ENCODE assay signal across 8 mouse cellular contexts in genomic region chr1:33813495-33813867, GRCm38 (mm10). TPM values are rescaled to one million over a fixed set of nuclear protein-coding genes. Genes with fewer than 3 reads are reported as not detected.
DNase-seq lines count a peak whose midpoint lies in the region; ATAC-seq and TF ChIP-seq lines count a peak whose summit lies in the region.

No protein-coding gene starts in this region.

- no peak for TF ChIP-seq POLR2A in cortical plate, adult 2 months (IDR thresholded peaks at IDR 0.05; ENCODE audit: extremely low read depth, insufficient read depth, low read length)

- H3K9me3 ChIP-seq in hindbrain, embryonic 16.5 days (ENCODE audit: control insufficient read depth, low read length) = no peaks in the 10 kb centered on the region
- no peaks in the 10 kb centered on the region for H3K9me3 ChIP-seq in midbrain, embryonic 13.5 days

- ATAC-seq in hindbrain, embryonic 16.5 days = 0 out of 2 replicates have a peak, but pooled peaks have one; percentile 2
- ATAC-seq in midbrain, embryonic 13.5 days = peak; percentile 12; the same call in 1 of the 2 replicates

- H3K27ac ChIP-seq in cortical plate, adult 2 months (ENCODE audit: insufficient read depth, low read length) = peak overlapping the region; percentile 93
- H3K27ac ChIP-seq in hindbrain, embryonic 16.5 days (ENCODE audit: low read depth, low read length) = peak overlapping the region; percentile 95
- peak overlapping the region; percentile 97 for H3K27ac ChIP-seq in midbrain, embryonic 13.5 days

- H3K27me3 ChIP-seq in C2C12 (ENCODE audit: control insufficient read depth, insufficient read depth, insufficient read length) = no peaks in the 10 kb centered on the region
- no peaks in the 10 kb centered on the region for H3K27me3 ChIP-seq in hindbrain, embryonic 16.5 days (replicated peaks; ENCODE audit: control insufficient read depth, insufficient read depth, low read length)
- no peaks in the 10 kb centered on the region for H3K27me3 ChIP-seq in midbrain, embryonic 13.5 days

- H3K9ac ChIP-seq in hindbrain, embryonic 16.5 days (ENCODE audit: low read depth, low read length) = peak overlapping the region; percentile 99
- peak overlapping the region; percentile 94 for H3K9ac ChIP-seq in midbrain, embryonic 13.5 days (replicated peaks)

- peak overlapping the region; percentile 79 for H3K4me2 ChIP-seq in hindbrain, embryonic 16.5 days (ENCODE audit: low read length)
- H3K4me2 ChIP-seq in midbrain, embryonic 13.5 days (replicated peaks) = peak overlapping the region; percentile 75

- peaks cover 46% of the 10 kb centered on the region for H3K36me3 ChIP-seq in C2C12 (ENCODE audit: control insufficient read depth, insufficient read depth)
- H3K36me3 ChIP-seq in hindbrain, embryonic 16.5 days (ENCODE audit: control insufficient read depth, insufficient read depth, low read length) = peaks cover 11% of the 10 kb centered on the region
- peaks cover 34% of the 10 kb centered on the region for H3K36me3 ChIP-seq in midbrain, embryonic 13.5 days

- no peak for TF ChIP-seq CTCF in C2C12 (IDR thresholded peaks at IDR 0.05; ENCODE audit: control insufficient read depth, insufficient read depth, insufficient read length)
- TF ChIP-seq CTCF in cortical plate, adult 2 months (IDR thresholded peaks at IDR 0.05; ENCODE audit: extremely low read depth, insufficient read depth, low read length) = no peak

- peak; percentile 2 for DNase-seq in heart, adult 8-10 months (ENCODE audit: low spot score)
- no peak for DNase-seq in heart, adult 11 months
- DNase-seq in B cell, adult 2 months = no peak
- no peak for DNase-seq in gastrocnemius, adult 8-10 months (ENCODE audit: low spot score in 2 of 2)

- H3ac ChIP-seq in C2C12 (ENCODE audit: control insufficient read depth, insufficient read length, low read depth) = peak overlapping the region; percentile 73

- H3K4me1 ChIP-seq in cortical plate, adult 2 months (ENCODE audit: control insufficient read depth, insufficient read depth, low read length) = peaks cover 11% of the 10 kb centered on the region
- H3K4me1 ChIP-seq in hindbrain, embryonic 16.5 days (ENCODE audit: control insufficient read depth, insufficient read depth, low read depth, low read length) = peaks cover 19% of the 10 kb centered on the region
- peaks cover 25% of the 10 kb centered on the region for H3K4me1 ChIP-seq in midbrain, embryonic 13.5 days (replicated peaks)

- H3K79me3 ChIP-seq in C2C12 (ENCODE audit: low read depth) = peaks cover 52% of the 10 kb centered on the region

- H3K79me2 ChIP-seq in C2C12 (ENCODE audit: control insufficient read depth, insufficient read depth) = peaks cover 60% of the 10 kb centered on the region

- H3K4me3 ChIP-seq in C2C12 (ENCODE audit: insufficient read depth, poor library complexity, severe bottlenecking) = peak overlapping the region; percentile 87
- peak overlapping the region; percentile 58 for H3K4me3 ChIP-seq in cortical plate, adult 2 months (ENCODE audit: insufficient read depth, low read length)
- peak overlapping the region; percentile 85 for H3K4me3 ChIP-seq in hindbrain, embryonic 16.5 days (ENCODE audit: low read length)
- peak overlapping the region; percentile 90 for H3K4me3 ChIP-seq in midbrain, embryonic 13.5 days (replicated peaks)

- WGBS in hindbrain, embryonic 16.5 days = 7% methylated on average over 11 of the region's 11 CpGs
- 8% methylated on average over 11 of the region's 11 CpGs for WGBS in midbrain, embryonic 13.5 days

TF ChIP-seq in C2C12, 6 proteins besides CTCF, POLR2A, EP300 and RAD21:
- TF ChIP-seq USF1 (IDR thresholded peaks at IDR 0.05; ENCODE audit: low read depth) = no peak
- peak; percentile 31 for TF ChIP-seq MYOD1 (IDR thresholded peaks at IDR 0.05; ENCODE audit: control insufficient read depth, insufficient read length, low read depth)

RNA-seq across cellular contexts. Expression of gene Zfp451, which starts 0.9 kb away (rescaled TPM):
- total RNA-seq in heart, adult 8-10 months (2022) = 10 to 100 TPM; 10.7 to 17.3 (median 12.6) TPM
- polyA plus RNA-seq in C2C12 (2012; fragmentation: generic; extraction: Trizol) = 5.3 TPM
- polyA plus RNA-seq in cortical plate, adult 2 months (2012; rRNA removed) = 24.5 and 25.2 TPM in 2 replicates
- polyA plus RNA-seq in hindbrain, embryonic 16.5 days (2015; fragmentation: Nextera tagmentation; extraction: Ambion mirVana) = 30.3 and 37.5 TPM in 2 replicates
- polyA plus RNA-seq in midbrain, embryonic 13.5 days (2015; fragmentation: Nextera tagmentation; extraction: Ambion mirVana) = 46.8 and 47.4 TPM in 2 replicates
- total RNA-seq in gastrocnemius, adult 8-10 months (2022) = 10 to 100 TPM in 2 of 4 experiments, 1 to 10 TPM in 2; 6.6 to 11.1 (median 9.6) TPM

RNA-seq across cellular contexts. Expression of gene Bag2, which starts 55.9 kb away (rescaled TPM):
- 10 to 100 TPM; 34.4 to 43.4 (median 38.5) TPM for total RNA-seq in heart, adult 8-10 months (2022)
- 52.0 TPM for polyA plus RNA-seq in C2C12 (2012; fragmentation: generic; extraction: Trizol)
- 17.3 and 17.5 TPM in 2 replicates for polyA plus RNA-seq in cortical plate, adult 2 months (2012; rRNA removed)
- 26.8 and 28.8 TPM in 2 replicates for polyA plus RNA-seq in hindbrain, embryonic 16.5 days (2015; fragmentation: Nextera tagmentation; extraction: Ambion mirVana)
- polyA plus RNA-seq in midbrain, embryonic 13.5 days (2015; fragmentation: Nextera tagmentation; extraction: Ambion mirVana) = 17.4 and 18.5 TPM in 2 replicates
- total RNA-seq in gastrocnemius, adult 8-10 months (2022) = 10 to 100 TPM; 15.6 to 16.9 (median 16.1) TPM
